ENCODE assay signal across 26 mouse cellular contexts in the genomic region with DNA sequence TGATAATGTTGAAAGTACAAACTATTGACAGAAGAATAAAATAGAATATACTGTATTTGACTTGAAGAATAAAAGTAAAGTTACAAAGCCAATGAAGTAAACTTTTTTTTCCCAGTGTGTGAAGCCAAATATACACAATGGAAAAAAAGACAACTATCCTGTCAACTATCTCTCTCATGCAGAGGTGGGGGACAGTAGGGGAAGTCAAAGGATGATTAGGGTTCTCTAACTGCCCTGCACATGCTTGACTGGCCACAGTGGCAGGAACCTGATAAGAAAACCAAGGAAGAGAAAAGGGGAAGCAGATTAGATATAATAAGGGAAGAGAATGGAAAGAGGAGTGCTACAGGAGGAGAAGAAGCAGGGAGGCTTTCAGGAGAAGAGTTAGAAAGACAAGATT.
DNase-seq lines count a peak whose midpoint lies in the region; ATAC-seq lines count a peak whose summit lies in the region.
"Had no signal": no experiment of that assay in that cellular context is flagged by ENCODE, and none has a peak within 500 bp of the region (broad histone marks: within the 10 kb centered on the region; RNA-seq: fewer than 3 reads in every experiment).

No protein-coding gene starts in this region.

- H3K27me3 ChIP-seq in liver, embryonic 11.5 days (replicated peaks; ENCODE audit: control insufficient read depth, insufficient read depth, low read length): no peaks in the 10 kb centered on the region
- no peaks in the 10 kb centered on the region for H3K27me3 ChIP-seq in liver, embryonic 12.5 days (replicated peaks)
- H3K27me3 ChIP-seq: CH12.LX; embryonic facial prominence, embryonic 13.5 days; embryonic facial prominence, embryonic 15.5 days; forebrain, embryonic 12.5 days had no signal

- no peak overlapping the region for H3K4me2 ChIP-seq in liver, embryonic 11.5 days
- H3K4me2 ChIP-seq in liver, embryonic 12.5 days: no peak overlapping the region
- H3K4me2 ChIP-seq: embryonic facial prominence, embryonic 13.5 days; embryonic facial prominence, embryonic 15.5 days; forebrain, embryonic 12.5 days had no signal

- H3K9ac ChIP-seq in liver, embryonic 11.5 days (ENCODE audit: low read depth, low read length): no peak overlapping the region
- no peak overlapping the region for H3K9ac ChIP-seq in liver, embryonic 12.5 days
- H3K9ac ChIP-seq: embryonic facial prominence, embryonic 13.5 days; embryonic facial prominence, embryonic 15.5 days; forebrain, embryonic 12.5 days; forebrain, postnatal 0 days had no signal

- H3K4me3 ChIP-seq in liver, embryonic 11.5 days (ENCODE audit: low read depth, low read length): no peak overlapping the region
- H3K4me3 ChIP-seq in liver, embryonic 12.5 days: no peak overlapping the region
- H3K4me3 ChIP-seq: embryonic facial prominence, embryonic 13.5 days; embryonic facial prominence, embryonic 15.5 days; erythroblast, embryonic 14.5 days; forebrain, embryonic 10.5 days; forebrain, embryonic 12.5 days had no signal

- no peak for DNase-seq in liver, embryonic 11.5 days (ENCODE audit: low spot score)
- DNase-seq in liver: no peak
- DNase-seq in MEL-GATA-1-ER (ENCODE audit: extremely low read depth, low read depth): peak; percentile 85
- DNase-seq in urinary bladder, postnatal 36 days (ENCODE audit: low spot score in 2 of 2): no peak
- no peak for DNase-seq in thymus, adult 18-20 months
- DNase-seq in frontal cortex, postnatal 10 days (ENCODE audit: low spot score in 2 of 2): no peak
- DNase-seq: adrenal gland, adult 2 months; adrenal gland, postnatal 10 days; adrenal gland, postnatal 36 days; B cell, adult 2 months; cerebellum, adult 11-12 months; cerebellum, adult 2 months; cerebellum, adult 9-10 months; cerebellum, postnatal 10 days; cerebellum, postnatal 25 days; embryo, embryonic 11 days; forebrain, postnatal 0 days had no signal

- no peak overlapping the region for H3K27ac ChIP-seq in liver, embryonic 11.5 days (ENCODE audit: low read depth, low read length)
- H3K27ac ChIP-seq in liver, embryonic 12.5 days: no peak overlapping the region
- H3K27ac ChIP-seq: embryonic facial prominence, embryonic 13.5 days; embryonic facial prominence, embryonic 15.5 days; forebrain, embryonic 10.5 days; forebrain, embryonic 12.5 days had no signal

- ATAC-seq in liver, embryonic 11.5 days (replicated peaks; ENCODE audit: low FRiP score): peak; percentile 60
- ATAC-seq in liver, embryonic 12.5 days: peak; percentile 61; the same call in 1 of the 2 replicates
- ATAC-seq: CD4-positive, CD25-positive, alpha-beta regulatory T cell, adult 4 months; forebrain, embryonic 14.5 days; forebrain, postnatal 0 days had no signal

- no peaks in the 10 kb centered on the region for H3K36me3 ChIP-seq in liver, embryonic 11.5 days (ENCODE audit: control insufficient read depth, insufficient read depth, low read length)
- H3K36me3 ChIP-seq in liver, embryonic 12.5 days: no peaks in the 10 kb centered on the region
- H3K36me3 ChIP-seq: embryonic facial prominence, embryonic 13.5 days; embryonic facial prominence, embryonic 15.5 days; forebrain, embryonic 10.5 days; forebrain, embryonic 12.5 days had no signal

- no peaks in the 10 kb centered on the region for H3K4me1 ChIP-seq in liver, embryonic 11.5 days (replicated peaks; ENCODE audit: control insufficient read depth, insufficient read depth, low read length)
- no peaks in the 10 kb centered on the region for H3K4me1 ChIP-seq in liver, embryonic 12.5 days
- H3K4me1 ChIP-seq: embryonic facial prominence, embryonic 13.5 days; embryonic facial prominence, embryonic 15.5 days; forebrain, embryonic 10.5 days; forebrain, embryonic 12.5 days had no signal

- H3K9me3 ChIP-seq in liver, embryonic 11.5 days (ENCODE audit: control insufficient read depth, low read length): no peaks in the 10 kb centered on the region
- H3K9me3 ChIP-seq in liver, embryonic 12.5 days (replicated peaks): no peaks in the 10 kb centered on the region
- H3K9me3 ChIP-seq: embryonic facial prominence, embryonic 13.5 days; embryonic facial prominence, embryonic 15.5 days; forebrain, embryonic 10.5 days; forebrain, embryonic 12.5 days had no signal
